ENCODE assay signal across 8 mouse cellular contexts in the genomic region with DNA sequence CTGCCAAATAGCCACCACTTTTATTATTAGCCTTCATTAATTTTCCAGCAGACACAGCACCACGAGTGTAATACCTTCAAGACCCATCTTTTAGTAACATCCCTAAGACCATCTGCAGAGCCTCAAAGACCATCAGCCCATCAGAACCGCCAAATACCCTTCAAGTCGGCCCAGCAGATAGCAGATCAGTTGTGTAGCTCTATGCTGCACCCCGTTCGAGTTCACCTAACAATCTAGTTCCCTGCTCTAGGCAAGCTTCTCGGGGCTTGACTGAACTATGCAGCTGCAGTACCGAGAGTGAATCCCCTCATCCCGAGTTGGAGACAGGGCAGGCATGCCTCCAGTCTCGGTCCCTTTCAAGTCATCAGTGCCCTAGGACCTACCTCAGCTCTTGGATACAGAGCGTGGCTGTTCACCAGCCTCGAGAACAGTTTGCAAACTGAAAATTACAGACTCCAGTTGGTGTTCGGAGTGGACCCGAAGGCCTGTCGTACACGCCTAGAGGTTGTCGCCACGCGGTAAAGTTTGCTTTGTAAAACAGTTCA. TPM values are rescaled to one million over a fixed set of nuclear protein-coding genes. Genes with fewer than 3 reads are reported as not detected.
DNase-seq lines count a peak whose midpoint lies in the region; ATAC-seq and TF ChIP-seq lines count a peak whose summit lies in the region.

No protein-coding gene starts in this region.

- WGBS in heart, embryonic 12.5 days = 13% methylated on average over 18 of the region's 18 CpGs
- WGBS in hindbrain, embryonic 12.5 days = 21% methylated on average over 18 of the region's 18 CpGs

- H3K27ac ChIP-seq in heart, embryonic 12.5 days (ENCODE audit: poor library complexity, severe bottlenecking) = no peak overlapping the region
- H3K27ac ChIP-seq in hindbrain, embryonic 12.5 days = no peak overlapping the region

- peak overlapping the region; percentile 77 for H3K9ac ChIP-seq in heart, embryonic 12.5 days
- peak overlapping the region; percentile 66 for H3K9ac ChIP-seq in hindbrain, embryonic 12.5 days

- H3K4me3 ChIP-seq in heart, embryonic 12.5 days = peak overlapping the region; percentile 64
- peak overlapping the region; percentile 72 for H3K4me3 ChIP-seq in G1E (ENCODE audit: low read depth, low read length)
- peak overlapping the region; percentile 53 for H3K4me3 ChIP-seq in hindbrain, embryonic 12.5 days

- peak overlapping the region; percentile 74 for H3K4me2 ChIP-seq in heart, embryonic 12.5 days
- H3K4me2 ChIP-seq in hindbrain, embryonic 12.5 days (replicated peaks) = peak overlapping the region; percentile 53

- no peak for TF ChIP-seq CTCF in G1E (IDR thresholded peaks at IDR 0.05; ENCODE audit: low read depth, low read length)

- no peaks in the 10 kb centered on the region for H3K4me1 ChIP-seq in heart, embryonic 12.5 days (replicated peaks)
- peaks cover 13% of the 10 kb centered on the region for H3K4me1 ChIP-seq in G1E (ENCODE audit: insufficient read depth, low read depth, low read length)
- peaks cover 4% of the 10 kb centered on the region for H3K4me1 ChIP-seq in hindbrain, embryonic 12.5 days

- H3K36me3 ChIP-seq in heart, embryonic 12.5 days = peaks cover 9% of the 10 kb centered on the region; the same call in 1 of the 2 replicates
- peaks cover 33% of the 10 kb centered on the region for H3K36me3 ChIP-seq in G1E (replicated peaks)
- no peaks in the 10 kb centered on the region for H3K36me3 ChIP-seq in hindbrain, embryonic 12.5 days

- no peaks in the 10 kb centered on the region for H3K9me3 ChIP-seq in heart, embryonic 12.5 days (replicated peaks)
- H3K9me3 ChIP-seq in G1E (replicated peaks) = no peaks in the 10 kb centered on the region
- no peaks in the 10 kb centered on the region for H3K9me3 ChIP-seq in hindbrain, embryonic 12.5 days (replicated peaks)

- H3K27me3 ChIP-seq in heart, embryonic 12.5 days (replicated peaks) = no peaks in the 10 kb centered on the region
- no peaks in the 10 kb centered on the region for H3K27me3 ChIP-seq in G1E (ENCODE audit: insufficient read depth, low read length)
- H3K27me3 ChIP-seq in hindbrain, embryonic 12.5 days = no peaks in the 10 kb centered on the region

- peak; percentile 57 for ATAC-seq in heart, embryonic 12.5 days (ENCODE audit: insufficient number of reproducible peaks, low FRiP score)
- ATAC-seq in G1E (ENCODE audit: extremely low read depth, insufficient number of reproducible peaks, low FRiP score, poor library complexity, severe bottlenecking) = 0 out of 2 replicates have a peak, but pooled peaks have one; percentile 10
- peak; percentile 60 for ATAC-seq in hindbrain, embryonic 12.5 days (ENCODE audit: low FRiP score)
- ATAC-seq in megakaryocyte-erythroid progenitor cell, adult 5-6 weeks (replicated peaks; ENCODE audit: low FRiP score, low TSS enrichment, poor library complexity, severe bottlenecking) = peak; percentile 26
- ATAC-seq in cerebellum, adult (ENCODE audit: insufficient number of reproducible peaks, low FRiP score, low TSS enrichment) = no peak

- DNase-seq in heart, adult 18-20 months = no peak
- no peak for DNase-seq in G1E (ENCODE audit: low spot score)
- DNase-seq in layer of hippocampus, adult 8-10 months (ENCODE audit: low spot score in 2 of 2) = no peak
- no peak for DNase-seq in gastrocnemius, postnatal 25 days

RNA-seq across cellular contexts. Expression of a gene that starts 0.3 kb away (rescaled TPM):
- polyA plus RNA-seq in heart, embryonic 12.5 days (2016; fragmentation: Nextera tagmentation; extraction: Ambion mirVana) = 24.7 and 24.8 TPM in 2 replicates
- total RNA-seq in heart, adult 18-20 months (2021) = 10 to 100 TPM in 1 of 2 experiments, 1 to 10 TPM in 1; 9.8 to 12.2 TPM
- 29.2 and 44.0 TPM in 2 replicates for total RNA-seq in G1E (2014; fragmentation: Nextera tagmentation)
- 16.1 and 17.8 TPM in 2 replicates for total RNA-seq in G1E (2017)
- 10.3 and 11.5 TPM in 2 replicates for polyA plus RNA-seq in G1E (2012)
- polyA plus RNA-seq in hindbrain, embryonic 12.5 days (2016; fragmentation: Nextera tagmentation; extraction: Ambion mirVana) = 43.1 and 43.5 TPM in 2 replicates
- total RNA-seq in megakaryocyte-erythroid progenitor cell, adult 5-6 weeks (2014; fragmentation: Nextera tagmentation) = 51.2 and 86.0 TPM in 2 replicates
- 31.5 and 49.2 TPM in 2 replicates for total RNA-seq in megakaryocyte-erythroid progenitor cell, adult 5-6 weeks (2017)
- total RNA-seq in layer of hippocampus, adult 8-10 months (2022) = 10 to 100 TPM; 22.0 to 31.7 (median 26.1) TPM
- 10 to 100 TPM; 12.4 to 13.2 TPM for total RNA-seq in gastrocnemius, postnatal 25 days (2021)

RNA-seq across cellular contexts. Expression of a gene that starts 19.1 kb away (rescaled TPM):
- polyA plus RNA-seq in heart, embryonic 12.5 days (2016; fragmentation: Nextera tagmentation; extraction: Ambion mirVana) = 14.6 and 16.4 TPM in 2 replicates
- under 1 TPM; 0.36 to 0.67 TPM for total RNA-seq in heart, adult 18-20 months (2021)
- 0.39 and 6.7 TPM in 2 replicates for total RNA-seq in G1E (2014; fragmentation: Nextera tagmentation)
- total RNA-seq in G1E (2017) = not detected in 2 replicates
- 0.10 and 0.32 TPM in 2 replicates for polyA plus RNA-seq in G1E (2012)
- 5.5 and 6.1 TPM in 2 replicates for polyA plus RNA-seq in hindbrain, embryonic 12.5 days (2016; fragmentation: Nextera tagmentation; extraction: Ambion mirVana)
- 97.9 and 114 TPM in 2 replicates for total RNA-seq in megakaryocyte-erythroid progenitor cell, adult 5-6 weeks (2014; fragmentation: Nextera tagmentation)
- 50.5 and 88.6 TPM in 2 replicates for total RNA-seq in megakaryocyte-erythroid progenitor cell, adult 5-6 weeks (2017)
- total RNA-seq in layer of hippocampus, adult 8-10 months (2022) = 1 to 10 TPM; 2.1 to 4.0 (median 3.6) TPM
- not detected for total RNA-seq in gastrocnemius, postnatal 25 days (2021)

RNA-seq across cellular contexts. Expression of a gene that starts 45.5 kb away (rescaled TPM):
- 3.0 and 4.3 TPM in 2 replicates for polyA plus RNA-seq in heart, embryonic 12.5 days (2016; fragmentation: Nextera tagmentation; extraction: Ambion mirVana)
- 1 to 10 TPM; 2.0 to 3.0 TPM for total RNA-seq in heart, adult 18-20 months (2021)
- total RNA-seq in G1E (2014; fragmentation: Nextera tagmentation) (4.6 and 5.5 TPM in 2 replicates), G1E (2017) (0.22 and 0.81 TPM in 2 replicates)
- polyA plus RNA-seq in G1E (2012) = 2.6 and 2.7 TPM in 2 replicates
- polyA plus RNA-seq in hindbrain, embryonic 12.5 days (2016; fragmentation: Nextera tagmentation; extraction: Ambion mirVana) = 28.2 and 31.7 TPM in 2 replicates
- 2.3 TPM in 1 of 2 replicates, not detected in the other for total RNA-seq in megakaryocyte-erythroid progenitor cell, adult 5-6 weeks (2014; fragmentation: Nextera tagmentation)
- 1.5 TPM in 1 of 2 replicates, not detected in the other for total RNA-seq in megakaryocyte-erythroid progenitor cell, adult 5-6 weeks (2017)
- 100 to 1,000 TPM in 1 of 4 experiments, 10 to 100 TPM in 3; 89.7 to 110 (median 95.1) TPM for total RNA-seq in layer of hippocampus, adult 8-10 months (2022)
- 1 to 10 TPM; 3.6 to 4.3 TPM for total RNA-seq in gastrocnemius, postnatal 25 days (2021)

RNA-seq across cellular contexts. Expression of a gene that starts 58.5 kb away (rescaled TPM):
- polyA plus RNA-seq in heart, embryonic 12.5 days (2016; fragmentation: Nextera tagmentation; extraction: Ambion mirVana) = 23.0 and 24.5 TPM in 2 replicates
- 10 to 100 TPM; 17.7 to 20.0 TPM for total RNA-seq in heart, adult 18-20 months (2021)
- 11.1 and 17.1 TPM in 2 replicates for total RNA-seq in G1E (2014; fragmentation: Nextera tagmentation)
- total RNA-seq in G1E (2017) = 52.7 and 84.7 TPM in 2 replicates
- 2.2 and 2.3 TPM in 2 replicates for polyA plus RNA-seq in G1E (2012)
- 30.7 and 32.3 TPM in 2 replicates for polyA plus RNA-seq in hindbrain, embryonic 12.5 days (2016; fragmentation: Nextera tagmentation; extraction: Ambion mirVana)
- total RNA-seq in megakaryocyte-erythroid progenitor cell, adult 5-6 weeks (2014; fragmentation: Nextera tagmentation) = 31.3 and 44.2 TPM in 2 replicates
- 46.6 and 58.9 TPM in 2 replicates for total RNA-seq in megakaryocyte-erythroid progenitor cell, adult 5-6 weeks (2017)
- total RNA-seq in layer of hippocampus, adult 8-10 months (2022) = 10 to 100 TPM; 27.5 to 38.5 (median 33.2) TPM
- total RNA-seq in gastrocnemius, postnatal 25 days (2021) = 10 to 100 TPM; 10.3 to 10.7 TPM

Comparison
In these comparisons a context has a peak if more than half of its experiments do, and no peak if none do; other contexts are left out.
1. RNA of a gene that starts 19.1 kb away (total RNA-seq): 50.5 to 114 TPM in megakaryocyte-erythroid progenitor cell, adult 5-6 weeks; 0.39 to 6.7 TPM in G1E, 2.1 to 4.0 TPM in layer of hippocampus, adult 8-10 months, 0.36 to 0.67 TPM in heart, adult 18-20 months and not detected in gastrocnemius, postnatal 25 days; every median in the first group is over 4 times any median in the second.
2. RNA of a gene that starts 45.5 kb away (total RNA-seq): 89.7 to 110 TPM in layer of hippocampus, adult 8-10 months; 0.22 to 5.5 TPM in G1E, 3.6 to 4.3 TPM in gastrocnemius, postnatal 25 days, 2.0 to 3.0 TPM in heart, adult 18-20 months and 1.5 to 2.3 TPM in megakaryocyte-erythroid progenitor cell, adult 5-6 weeks; every median in the first group is over 10 times any median in the second.
3. Peak in every context shown above with its lines, with median percentiles within 50 percentile points of each other: H3K4me3 ChIP-seq.